ENCODE assay signal across 8 mouse cellular contexts in the genomic region with DNA sequence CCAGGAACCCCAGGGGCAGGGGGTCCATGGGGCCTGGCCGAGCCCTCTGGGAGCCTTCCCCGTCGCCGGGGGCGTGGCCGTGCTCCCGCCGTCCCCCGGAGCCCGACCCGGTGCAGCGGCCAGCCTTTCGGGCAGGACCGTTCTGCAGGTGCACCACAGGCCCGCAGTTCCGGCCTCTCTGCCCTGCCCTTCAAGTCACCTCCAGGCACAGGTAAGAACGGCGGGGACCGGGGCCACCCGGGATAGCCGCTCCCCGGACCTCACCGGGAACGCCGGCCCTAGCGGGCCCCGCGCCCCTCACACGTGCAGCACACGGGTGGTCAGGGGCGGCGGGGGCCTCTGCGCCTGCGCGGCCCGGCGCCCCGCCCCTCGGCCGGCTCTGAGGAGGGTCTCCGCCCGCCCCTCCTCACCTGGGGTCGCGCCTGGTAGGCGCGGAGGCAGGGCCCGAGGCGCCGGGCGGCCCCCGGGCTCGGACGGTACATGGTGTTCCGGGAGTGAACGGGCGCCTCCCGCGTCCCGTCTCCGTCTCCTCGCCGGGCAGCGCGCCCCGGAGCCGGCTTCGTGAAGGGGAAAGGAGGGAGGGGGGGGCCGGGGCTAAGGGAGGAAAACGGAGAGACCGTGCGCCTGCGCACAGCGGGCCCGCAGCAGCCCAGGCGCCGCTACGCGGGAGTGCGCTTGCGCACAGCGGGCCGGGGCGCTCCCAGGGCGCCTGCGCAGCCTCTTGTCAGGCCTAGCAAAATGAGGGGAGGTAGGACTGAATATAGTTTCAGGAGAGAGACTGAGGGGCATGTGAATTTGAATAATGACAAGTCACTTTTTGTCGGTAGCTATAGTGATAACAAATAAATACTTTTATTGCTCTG. TPM values are rescaled to one million over a fixed set of nuclear protein-coding genes. Genes with fewer than 3 reads are reported as not detected.
DNase-seq lines count a peak whose midpoint lies in the region; ATAC-seq and TF ChIP-seq lines count a peak whose summit lies in the region.

2310061I04Rik (minus strand) TSS at position 651 of the 863 bp plus-strand sequence.

- peak within 1 kb of the TSS; percentile 92 for H3K9ac ChIP-seq in ES-Bruce4 (ENCODE audit: low read depth, poor library complexity, severe bottlenecking)
- peak within 1 kb of the TSS; percentile 87 for H3K9ac ChIP-seq in forebrain, embryonic 13.5 days
- H3K9ac ChIP-seq in heart, postnatal 0 days (replicated peaks; ENCODE audit: low read depth, low read length) = peak within 1 kb of the TSS; percentile 82
- H3K9ac ChIP-seq in liver, embryonic 15.5 days = peak within 1 kb of the TSS; percentile 93
- peak within 1 kb of the TSS; percentile 87 for H3K9ac ChIP-seq in neural tube, embryonic 11.5 days (ENCODE audit: low read length)
- peak within 1 kb of the TSS; percentile 93 for H3K9ac ChIP-seq in stomach, embryonic 16.5 days (ENCODE audit: low read length)

- no peaks in the 10 kb centered on the region for H3K27me3 ChIP-seq in ES-Bruce4 (ENCODE audit: control insufficient read depth, insufficient read depth, low read length, poor library complexity, severe bottlenecking)
- no peaks in the 10 kb centered on the region for H3K27me3 ChIP-seq in forebrain, embryonic 13.5 days
- no peaks in the 10 kb centered on the region for H3K27me3 ChIP-seq in heart, postnatal 0 days (ENCODE audit: control insufficient read depth, insufficient read depth, low read length)
- no peaks in the 10 kb centered on the region for H3K27me3 ChIP-seq in liver, embryonic 15.5 days
- no peaks in the 10 kb centered on the region for H3K27me3 ChIP-seq in neural tube, embryonic 11.5 days (ENCODE audit: control insufficient read depth, insufficient read depth, low read length)
- H3K27me3 ChIP-seq in stomach, embryonic 16.5 days (ENCODE audit: control insufficient read depth, insufficient read depth, low read length) = no peaks in the 10 kb centered on the region

- H3K27ac ChIP-seq in ES-Bruce4 (ENCODE audit: insufficient read depth, low read length) = peak within 1 kb of the TSS; percentile 67
- H3K27ac ChIP-seq in forebrain, embryonic 13.5 days = peak within 1 kb of the TSS; percentile 94
- peak within 1 kb of the TSS; percentile 78 for H3K27ac ChIP-seq in heart, postnatal 0 days (ENCODE audit: low read depth)
- peak within 1 kb of the TSS; percentile 86 for H3K27ac ChIP-seq in liver, embryonic 15.5 days (replicated peaks)
- peak within 1 kb of the TSS; percentile 83 for H3K27ac ChIP-seq in neural tube, embryonic 11.5 days (ENCODE audit: low read depth, low read length)
- peak within 1 kb of the TSS; percentile 87 for H3K27ac ChIP-seq in stomach, embryonic 16.5 days (ENCODE audit: low read length)

- WGBS in forebrain, embryonic 13.5 days = under 1% methylated on average over 79 of the region's 86 CpGs
- WGBS in heart, postnatal 0 days = under 1% methylated on average over 66 of the region's 86 CpGs
- WGBS in liver, embryonic 15.5 days (ENCODE audit: insufficient replicate concordance) = under 1% methylated on average over 86 of the region's 86 CpGs
- WGBS in neural tube, embryonic 11.5 days = under 1% methylated on average over 61 of the region's 86 CpGs
- WGBS in stomach, embryonic 16.5 days = under 1% methylated on average over 74 of the region's 86 CpGs

- DNase-seq in heart, postnatal 0 days (ENCODE audit: low spot score) = peak; percentile 94
- DNase-seq in kidney, postnatal 36 days = peak; percentile 90 to 95
- peak; percentile 96 for DNase-seq in neural tube, embryonic 11.5 days (ENCODE audit: low spot score)

- peak within 1 kb of the TSS; percentile 99 for H3K4me2 ChIP-seq in forebrain, embryonic 13.5 days
- H3K4me2 ChIP-seq in heart, postnatal 0 days (ENCODE audit: low read depth, low read length) = peak within 1 kb of the TSS; percentile 90
- H3K4me2 ChIP-seq in liver, embryonic 15.5 days = peak within 1 kb of the TSS; percentile 98
- H3K4me2 ChIP-seq in neural tube, embryonic 11.5 days (ENCODE audit: low read depth) = peak within 1 kb of the TSS; percentile 100
- peak within 1 kb of the TSS; percentile 84 for H3K4me2 ChIP-seq in stomach, embryonic 16.5 days (ENCODE audit: low read depth, low read length)

- no peak for TF ChIP-seq POLR2A in ES-Bruce4 (IDR thresholded peaks at IDR 0.05; ENCODE audit: insufficient read depth, low read length)

- peak within 1 kb of the TSS; percentile 98 for H3K4me3 ChIP-seq in ES-Bruce4 (ENCODE audit: low read depth, low read length)
- peak within 1 kb of the TSS; percentile 77 for H3K4me3 ChIP-seq in forebrain, embryonic 13.5 days
- peak within 1 kb of the TSS; percentile 89 for H3K4me3 ChIP-seq in heart, postnatal 0 days (ENCODE audit: low read depth, low read length)
- peak within 1 kb of the TSS; percentile 95 for H3K4me3 ChIP-seq in liver, embryonic 15.5 days (replicated peaks)
- peak within 1 kb of the TSS; percentile 74 for H3K4me3 ChIP-seq in neural tube, embryonic 11.5 days (ENCODE audit: low read depth, low read length)
- H3K4me3 ChIP-seq in stomach, embryonic 16.5 days (replicated peaks; ENCODE audit: low read length) = peak within 1 kb of the TSS; percentile 88

- H3K36me3 ChIP-seq in ES-Bruce4 (ENCODE audit: control insufficient read depth, insufficient read depth, low read length, poor library complexity, severe bottlenecking) = peaks cover 14% of the 10 kb centered on the region
- H3K36me3 ChIP-seq in forebrain, embryonic 13.5 days (ENCODE audit: poor library complexity, severe bottlenecking) = peaks cover 69% of the 10 kb centered on the region
- peaks cover 23% of the 10 kb centered on the region for H3K36me3 ChIP-seq in heart, postnatal 0 days (replicated peaks; ENCODE audit: control insufficient read depth, insufficient read depth, low read length)
- H3K36me3 ChIP-seq in liver, embryonic 15.5 days (replicated peaks) = peaks cover 26% of the 10 kb centered on the region
- peaks cover 9% of the 10 kb centered on the region for H3K36me3 ChIP-seq in neural tube, embryonic 11.5 days (ENCODE audit: control insufficient read depth, insufficient read depth, low read length)
- 0 out of 2 replicates have a peak, but pooled peaks cover 5% of the 10 kb centered on the region for H3K36me3 ChIP-seq in stomach, embryonic 16.5 days (ENCODE audit: control insufficient read depth, insufficient read depth, low read length)

- no peak for TF ChIP-seq EP300 in ES-Bruce4 (IDR thresholded peaks at IDR 0.05; ENCODE audit: insufficient read depth, low read depth, low read length)
- no peak for TF ChIP-seq EP300 in heart, postnatal 0 days (IDR thresholded peaks at IDR 0.05; ENCODE audit: low read depth)

- TF ChIP-seq CTCF in ES-Bruce4 (IDR thresholded peaks at IDR 0.05; ENCODE audit: low read depth, low read length) = no peak
- no peak for TF ChIP-seq CTCF in heart, postnatal 0 days (IDR thresholded peaks at IDR 0.05; ENCODE audit: low read depth)

- ATAC-seq in cerebellum, adult (ENCODE audit: insufficient number of reproducible peaks, low FRiP score, low TSS enrichment) = peak; percentile 87
- peak; percentile 93 for ATAC-seq in forebrain, embryonic 13.5 days
- ATAC-seq in heart, postnatal 0 days (ENCODE audit: insufficient read depth, low read depth) = peak; percentile 93
- ATAC-seq in liver, embryonic 15.5 days (ENCODE audit: insufficient read depth) = peak; percentile 88
- peak; percentile 91 for ATAC-seq in neural tube, embryonic 11.5 days (ENCODE audit: insufficient read depth, low FRiP score, low TSS enrichment)
- ATAC-seq in stomach, embryonic 16.5 days (ENCODE audit: insufficient read depth, low FRiP score) = peak; percentile 95

- peaks cover 6% of the 10 kb centered on the region for H3K4me1 ChIP-seq in ES-Bruce4 (ENCODE audit: control insufficient read depth, insufficient read depth, low read length)
- peaks cover 24% of the 10 kb centered on the region for H3K4me1 ChIP-seq in forebrain, embryonic 13.5 days
- peaks cover 14% of the 10 kb centered on the region for H3K4me1 ChIP-seq in heart, postnatal 0 days (ENCODE audit: control insufficient read depth, insufficient read depth)
- peaks cover 45% of the 10 kb centered on the region for H3K4me1 ChIP-seq in liver, embryonic 15.5 days (replicated peaks)
- H3K4me1 ChIP-seq in neural tube, embryonic 11.5 days (ENCODE audit: control insufficient read depth, insufficient read depth, low read length) = peaks cover 9% of the 10 kb centered on the region
- H3K4me1 ChIP-seq in stomach, embryonic 16.5 days (ENCODE audit: control insufficient read depth, insufficient read depth, low read length) = peaks cover 8% of the 10 kb centered on the region

- no peaks in the 10 kb centered on the region for H3K9me3 ChIP-seq in ES-Bruce4 (replicated peaks; ENCODE audit: control insufficient read depth, insufficient read depth, low read length, poor library complexity, severe bottlenecking)
- no peaks in the 10 kb centered on the region for H3K9me3 ChIP-seq in forebrain, embryonic 13.5 days (replicated peaks)
- H3K9me3 ChIP-seq in heart, postnatal 0 days (replicated peaks; ENCODE audit: control insufficient read depth, low read length) = no peaks in the 10 kb centered on the region
- H3K9me3 ChIP-seq in liver, embryonic 15.5 days (replicated peaks) = no peaks in the 10 kb centered on the region
- no peaks in the 10 kb centered on the region for H3K9me3 ChIP-seq in neural tube, embryonic 11.5 days (ENCODE audit: control insufficient read depth, low read length)
- H3K9me3 ChIP-seq in stomach, embryonic 16.5 days (replicated peaks; ENCODE audit: control insufficient read depth, low read length) = no peaks in the 10 kb centered on the region

RNA-seq across cellular contexts. Expression of gene 2310061I04Rik, which starts in this region (rescaled TPM):
- polyA plus RNA-seq in ES-Bruce4 (2011; ENCODE audit: insufficient read depth, insufficient read length, low read depth, missing spikeins) = 58.1 and 58.9 TPM in 2 replicates
- 31.6 and 36.6 TPM in 2 replicates for polyA plus RNA-seq in forebrain, embryonic 13.5 days (2015; fragmentation: Nextera tagmentation; extraction: Ambion mirVana)
- total RNA-seq in heart, postnatal 0 days (2014; rRNA removed; ENCODE audit: low replicate concordance) = 32.5 and 36.6 TPM in 2 replicates
- 51.9 and 53.1 TPM in 2 replicates for polyA plus RNA-seq in heart, postnatal 0 days (2015; fragmentation: Nextera tagmentation; extraction: Ambion mirVana)
- 8.5 and 9.7 TPM in 2 replicates for polyA plus RNA-seq in liver, embryonic 15.5 days (2015; fragmentation: Nextera tagmentation; extraction: Ambion mirVana)
- 23.7 and 28.5 TPM in 2 replicates for polyA plus RNA-seq in neural tube, embryonic 11.5 days (2014; fragmentation: Nextera tagmentation; extraction: Ambion mirVana)
- polyA plus RNA-seq in stomach, embryonic 16.5 days (2015; fragmentation: Nextera tagmentation; extraction: Ambion mirVana) = 19.1 and 22.9 TPM in 2 replicates

Comparison
In these comparisons a context has a peak if more than half of its experiments do, and no peak if none do; other contexts are left out.
1. Peak in every context shown above with its lines: DNase-seq, ATAC-seq, H3K4me3 ChIP-seq and H3K27ac ChIP-seq.